Mouse (Mus musculus): ENCODE measurements around the gene Clstn3.

- TF ChIP-seq POLR2A (IDR thresholded peaks at IDR 0.05; ENCODE audit: extremely low read depth, insufficient read depth, low read length) = no peak
- no peak for TF ChIP-seq CTCF (IDR thresholded peaks at IDR 0.05; ENCODE audit: extremely low read depth, insufficient read depth, low read length)
Observed at GRCm38 (mm10) chr6:124453756-124454155, 10.8 kb downstream of the Clstn3 start.

Measured in cortical plate, adult 2 months (tissue).